ENCODE assay signal across 10 mouse cellular contexts in the genomic region with DNA sequence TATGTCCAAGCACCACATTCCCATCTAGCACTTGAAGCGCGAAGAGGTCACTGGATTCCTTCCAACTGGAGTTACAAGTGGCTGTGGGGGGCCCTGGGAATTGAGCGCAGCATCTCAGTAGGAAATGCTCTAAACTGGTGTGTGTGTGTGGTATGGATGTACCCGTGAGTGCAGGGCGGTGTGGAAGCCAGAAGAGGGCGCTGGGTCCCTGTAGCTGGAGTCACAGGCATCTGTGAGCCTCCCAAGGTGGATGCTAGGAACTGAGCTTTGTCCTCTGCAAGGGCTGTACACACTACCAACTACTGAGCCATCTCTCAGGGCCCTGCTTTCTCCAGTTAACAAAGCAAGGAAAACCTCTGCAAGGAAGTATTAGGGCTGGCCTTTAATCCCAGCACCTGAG. TPM values are rescaled to one million over a fixed set of nuclear protein-coding genes. Genes with fewer than 3 reads are reported as not detected.
A peak's percentile ranks its signal among the peaks of the same experiment; 100 is the strongest.
DNase-seq lines count a peak whose midpoint lies in the region; ATAC-seq and TF ChIP-seq lines count a peak whose summit lies in the region.
"Had no signal": no experiment of that assay in that cellular context is flagged by ENCODE, and none has a peak within 500 bp of the region (broad histone marks: within the 10 kb centered on the region; RNA-seq: fewer than 3 reads in every experiment).

No protein-coding gene starts in this region.

- no peaks in the 10 kb centered on the region for H3K27me3 ChIP-seq in intestine, postnatal 0 days (replicated peaks; ENCODE audit: control insufficient read depth, insufficient read depth, low read length)
- no peaks in the 10 kb centered on the region for H3K27me3 ChIP-seq in intestine, embryonic 15.5 days (replicated peaks)
- H3K27me3 ChIP-seq in ES-Bruce4 (ENCODE audit: control insufficient read depth, insufficient read depth, low read length, poor library complexity, severe bottlenecking), result no peaks in the 10 kb centered on the region
- no peaks in the 10 kb centered on the region for H3K27me3 ChIP-seq in midbrain, embryonic 11.5 days (ENCODE audit: control insufficient read depth, insufficient read depth, low read length)

- no peak overlapping the region for H3K4me3 ChIP-seq in intestine, postnatal 0 days (ENCODE audit: low read depth, low read length)
- H3K4me3 ChIP-seq in intestine, embryonic 15.5 days (replicated peaks), result no peak overlapping the region
- H3K4me3 ChIP-seq in ES-Bruce4 (ENCODE audit: low read depth, low read length), result no peak overlapping the region
- no peak overlapping the region for H3K4me3 ChIP-seq in midbrain, embryonic 11.5 days (ENCODE audit: low read depth, low read length)

- ATAC-seq in intestine, postnatal 0 days, result no peak
- ATAC-seq in intestine, embryonic 15.5 days, result no peak
- ATAC-seq in midbrain, embryonic 11.5 days (ENCODE audit: low FRiP score), result no peak

- no peak for TF ChIP-seq POLR2A in ES-Bruce4 (IDR thresholded peaks at IDR 0.05; ENCODE audit: insufficient read depth, low read length)

- no peak for TF ChIP-seq EP300 in ES-Bruce4 (IDR thresholded peaks at IDR 0.05; ENCODE audit: insufficient read depth, low read depth, low read length)

- no peak overlapping the region for H3K4me2 ChIP-seq in intestine, postnatal 0 days (replicated peaks; ENCODE audit: low read depth)
- no peak overlapping the region for H3K4me2 ChIP-seq in intestine, embryonic 15.5 days (replicated peaks)
- no peak overlapping the region for H3K4me2 ChIP-seq in midbrain, embryonic 11.5 days

- H3K9ac ChIP-seq in intestine, postnatal 0 days (ENCODE audit: low read depth, low read length), result no peak overlapping the region
- H3K9ac ChIP-seq in intestine, embryonic 15.5 days, result no peak overlapping the region
- no peak overlapping the region for H3K9ac ChIP-seq in ES-Bruce4 (ENCODE audit: low read depth, poor library complexity, severe bottlenecking)
- H3K9ac ChIP-seq in midbrain, embryonic 11.5 days (ENCODE audit: low read length), result no peak overlapping the region

- H3K9me3 ChIP-seq in intestine, postnatal 0 days (ENCODE audit: control insufficient read depth), result no peaks in the 10 kb centered on the region
- H3K9me3 ChIP-seq in intestine, embryonic 15.5 days, result no peaks in the 10 kb centered on the region
- H3K9me3 ChIP-seq in ES-Bruce4 (replicated peaks; ENCODE audit: control insufficient read depth, insufficient read depth, low read length, poor library complexity, severe bottlenecking), result no peaks in the 10 kb centered on the region
- no peaks in the 10 kb centered on the region for H3K9me3 ChIP-seq in midbrain, embryonic 11.5 days (ENCODE audit: control insufficient read depth, low read length)

- H3K36me3 ChIP-seq in intestine, postnatal 0 days (ENCODE audit: control insufficient read depth, insufficient read depth), result no peaks in the 10 kb centered on the region; the same call in 1 of the 2 replicates
- peaks cover 11% of the 10 kb centered on the region for H3K36me3 ChIP-seq in intestine, embryonic 15.5 days
- H3K36me3 ChIP-seq in ES-Bruce4 (ENCODE audit: control insufficient read depth, insufficient read depth, low read length, poor library complexity, severe bottlenecking), result peaks cover 13% of the 10 kb centered on the region
- 0 out of 2 replicates have a peak, but pooled peaks cover 3% of the 10 kb centered on the region for H3K36me3 ChIP-seq in midbrain, embryonic 11.5 days (ENCODE audit: control insufficient read depth, insufficient read depth, low read length)

- H3K4me1 ChIP-seq in intestine, postnatal 0 days (replicated peaks; ENCODE audit: control insufficient read depth, insufficient read depth, low read length), result no peaks in the 10 kb centered on the region
- H3K4me1 ChIP-seq in intestine, embryonic 15.5 days (replicated peaks), result peaks cover 17% of the 10 kb centered on the region
- H3K4me1 ChIP-seq in ES-Bruce4 (ENCODE audit: control insufficient read depth, insufficient read depth, low read length), result peaks cover 3% of the 10 kb centered on the region
- peaks cover 8% of the 10 kb centered on the region for H3K4me1 ChIP-seq in midbrain, embryonic 11.5 days (ENCODE audit: control insufficient read depth, insufficient read depth, low read length)

- TF ChIP-seq CTCF in intestine, postnatal 0 days (IDR thresholded peaks at IDR 0.05; ENCODE audit: low read depth), result peak; percentile 71
- TF ChIP-seq CTCF in ES-Bruce4 (IDR thresholded peaks at IDR 0.05; ENCODE audit: low read depth, low read length), result peak; percentile 91

- intact Hi-C loops in left cerebral cortex, postnatal 14 days (cut with DNase I), result no loop called here

- WGBS in intestine, postnatal 0 days, result 78% methylated on average over 6 of the region's 6 CpGs
- 84% methylated on average over 6 of the region's 6 CpGs for WGBS in intestine, embryonic 15.5 days
- 95% methylated on average over 6 of the region's 6 CpGs for WGBS in midbrain, embryonic 11.5 days

- no peak overlapping the region for H3K27ac ChIP-seq in intestine, postnatal 0 days (ENCODE audit: low read depth, low read length)
- H3K27ac ChIP-seq in intestine, embryonic 15.5 days, result no peak overlapping the region
- no peak overlapping the region for H3K27ac ChIP-seq in ES-Bruce4 (ENCODE audit: insufficient read depth, low read length)
- no peak overlapping the region for H3K27ac ChIP-seq in midbrain, embryonic 11.5 days (ENCODE audit: low read depth, low read length)

- peak; percentile 48 for DNase-seq in c-Kit-positive CD71-positive TER-119-positive erythroid progenitor cells, embryonic 14.5 days (ENCODE audit: low spot score)
- DNase-seq in spleen, adult 12 weeks (ENCODE audit: low spot score), result peak; percentile 39
- DNase-seq in urinary bladder, postnatal 4 days (ENCODE audit: low spot score in 2 of 2), result no peak
- no peak for DNase-seq in left cerebral cortex, postnatal 14 days (ENCODE audit: low spot score in 2 of 2)
- no peak for DNase-seq in midbrain, embryonic 11.5 days (ENCODE audit: low spot score, missing footprints)

RNA-seq across cellular contexts. Expression of a gene that starts 2.5 kb away (rescaled TPM):
- 89.9 and 91.7 TPM in 2 replicates for polyA plus RNA-seq in intestine, postnatal 0 days (2015; fragmentation: Nextera tagmentation; extraction: Ambion mirVana)
- 200 and 203 TPM in 2 replicates for polyA plus RNA-seq in intestine, embryonic 15.5 days (2015; fragmentation: Nextera tagmentation; extraction: Ambion mirVana)
- polyA plus RNA-seq in ES-Bruce4 (2011; ENCODE audit: insufficient read depth, insufficient read length, low read depth, missing spikeins), result 301 and 304 TPM in 2 replicates
- 10 to 100 TPM; 27.2 to 30.2 TPM for total RNA-seq in left cerebral cortex, postnatal 14 days (2021)
- 225 and 234 TPM in 2 replicates for polyA plus RNA-seq in midbrain, embryonic 11.5 days (2014; fragmentation: Nextera tagmentation; extraction: Ambion mirVana)

RNA-seq across cellular contexts. Expression of a gene that starts 26.6 kb away (rescaled TPM):
- 126 and 142 TPM in 2 replicates for polyA plus RNA-seq in intestine, postnatal 0 days (2015; fragmentation: Nextera tagmentation; extraction: Ambion mirVana)
- polyA plus RNA-seq in intestine, embryonic 15.5 days (2015; fragmentation: Nextera tagmentation; extraction: Ambion mirVana), result 432 and 487 TPM in 2 replicates
- polyA plus RNA-seq in ES-Bruce4 (2011; ENCODE audit: insufficient read depth, insufficient read length, low read depth, missing spikeins), result 379 and 434 TPM in 2 replicates
- total RNA-seq in left cerebral cortex, postnatal 14 days (2021), result 100 to 1,000 TPM; 538 to 599 TPM
- 1,816 and 1,974 TPM in 2 replicates for polyA plus RNA-seq in midbrain, embryonic 11.5 days (2014; fragmentation: Nextera tagmentation; extraction: Ambion mirVana)

RNA-seq across cellular contexts. Expression of a gene that starts 33.4 kb away (rescaled TPM):
- polyA plus RNA-seq in intestine, postnatal 0 days (2015; fragmentation: Nextera tagmentation; extraction: Ambion mirVana), result 3.0 and 3.1 TPM in 2 replicates
- 7.6 and 9.7 TPM in 2 replicates for polyA plus RNA-seq in intestine, embryonic 15.5 days (2015; fragmentation: Nextera tagmentation; extraction: Ambion mirVana)
- polyA plus RNA-seq in ES-Bruce4 (2011; ENCODE audit: insufficient read depth, insufficient read length, low read depth, missing spikeins), result 18.7 and 20.1 TPM in 2 replicates
- 1 to 10 TPM; 5.5 to 8.5 TPM for total RNA-seq in left cerebral cortex, postnatal 14 days (2021)
- polyA plus RNA-seq in midbrain, embryonic 11.5 days (2014; fragmentation: Nextera tagmentation; extraction: Ambion mirVana), result 4.5 and 5.3 TPM in 2 replicates

RNA-seq across cellular contexts. Expression of a gene that starts 38.3 kb away (rescaled TPM):
- 1.4 and 1.7 TPM in 2 replicates for polyA plus RNA-seq in intestine, postnatal 0 days (2015; fragmentation: Nextera tagmentation; extraction: Ambion mirVana)
- polyA plus RNA-seq in intestine, embryonic 15.5 days (2015; fragmentation: Nextera tagmentation; extraction: Ambion mirVana), result 3.0 and 3.3 TPM in 2 replicates
- polyA plus RNA-seq in ES-Bruce4 (2011; ENCODE audit: insufficient read depth, insufficient read length, low read depth, missing spikeins), result not detected in 2 replicates
- not detected for total RNA-seq in left cerebral cortex, postnatal 14 days (2021)
- polyA plus RNA-seq in midbrain, embryonic 11.5 days (2014; fragmentation: Nextera tagmentation; extraction: Ambion mirVana), result 0.19 and 0.46 TPM in 2 replicates
- polyA plus RNA-seq: erythroblast, embryonic 14.5 days had no signal

RNA-seq across cellular contexts. Expression of a gene that starts 49.0 kb away (rescaled TPM):
- polyA plus RNA-seq in intestine, postnatal 0 days (2015; fragmentation: Nextera tagmentation; extraction: Ambion mirVana), result 0.22 TPM in 1 of 2 replicates, not detected in the other
- not detected in 2 replicates for polyA plus RNA-seq in intestine, embryonic 15.5 days (2015; fragmentation: Nextera tagmentation; extraction: Ambion mirVana)
- not detected in 2 replicates for polyA plus RNA-seq in ES-Bruce4 (2011; ENCODE audit: insufficient read depth, insufficient read length, low read depth, missing spikeins)
- under 1 TPM in 1 of 2 experiments, not detected in 1; 0.87 TPM for total RNA-seq in left cerebral cortex, postnatal 14 days (2021)
- not detected in 2 replicates for polyA plus RNA-seq in midbrain, embryonic 11.5 days (2014; fragmentation: Nextera tagmentation; extraction: Ambion mirVana)
- polyA plus RNA-seq: lung, embryonic 16.5 days had no signal

Comparison
In these comparisons a context has a peak if more than half of its experiments do, and no peak if none do; other contexts are left out.
1. DNase-seq: peak in c-Kit-positive CD71-positive TER-119-positive erythroid progenitor cells, embryonic 14.5 days (single experiment) and spleen, adult 12 weeks (single experiment); none in urinary bladder, postnatal 4 days (0 of 2), left cerebral cortex, postnatal 14 days (0 of 2) and midbrain, embryonic 11.5 days (single experiment).